Mouse (Mus musculus): ENCODE measurements at regions not wholly inside any gene's neighbourhood (a gene's known extent, or its start where the extent isn't known, plus 50 kb on each side); places are given as distances from the start of the nearest gene placed in this dataset.

DNA sequence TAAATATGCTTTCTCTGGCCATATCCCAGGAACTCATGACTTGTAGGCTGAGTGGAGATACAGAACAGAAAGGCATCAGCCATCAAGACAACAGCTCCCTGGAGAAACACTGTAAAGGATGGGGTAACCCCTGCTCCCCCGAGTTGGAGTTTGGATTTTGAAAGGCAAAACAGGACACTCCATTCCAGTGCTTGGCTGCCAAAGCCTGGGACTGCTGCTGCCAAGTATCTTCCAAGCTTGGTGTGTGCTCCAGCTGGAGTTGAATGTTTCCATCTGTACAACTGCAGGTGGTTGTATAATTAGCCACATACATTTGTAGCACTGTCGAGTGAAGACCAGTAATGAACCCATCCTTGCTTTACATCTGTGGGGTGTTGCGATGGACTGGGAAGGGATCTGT is 62.1 kb downstream of the 4933412E24Rik start:
- ATAC-seq: no peak

GRCm38 (mm10) chr15:59953857-59954256 is 62.6 kb downstream of the 4933412E24Rik start:
- ATAC-seq: no peak

- ATAC-seq: peak; percentile 82
These were observed 65.7 kb downstream of the 4933412E24Rik start for GRCm38 (mm10) chr15:59950617-59951216.

GRCm38 (mm10) chr15:59945208-59945607 is 71.2 kb downstream of the 4933412E24Rik start:
- no peak for ATAC-seq

- no peak for ATAC-seq
These were observed 79.9 kb downstream of the 4933412E24Rik start for GRCm38 (mm10) chr15:59936486-59936885.

DNA sequence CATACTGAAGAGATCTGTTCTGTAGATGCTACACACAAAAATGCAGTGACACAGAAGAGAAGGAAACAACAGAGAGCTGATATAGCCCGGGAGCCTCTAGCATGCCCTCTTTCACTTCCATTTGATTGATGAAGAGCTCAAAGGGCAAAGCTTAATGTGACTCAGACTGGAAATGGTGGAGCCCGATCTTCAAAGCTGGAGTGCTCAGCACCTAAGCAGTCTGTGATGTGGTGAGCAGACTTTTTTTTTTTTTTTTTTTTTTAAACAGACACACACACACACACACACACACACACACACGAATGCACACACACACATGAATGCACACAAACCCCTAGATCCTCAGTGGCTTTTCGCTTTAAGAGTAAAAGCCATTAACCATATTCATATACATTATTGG is 102.6 kb downstream of the 4933412E24Rik start:
- ATAC-seq: peak; percentile 95

- no peak for ATAC-seq
These were observed 108.1 kb downstream of the 4933412E24Rik start for GRCm38 (mm10) chr15:59908300-59908699.

DNA sequence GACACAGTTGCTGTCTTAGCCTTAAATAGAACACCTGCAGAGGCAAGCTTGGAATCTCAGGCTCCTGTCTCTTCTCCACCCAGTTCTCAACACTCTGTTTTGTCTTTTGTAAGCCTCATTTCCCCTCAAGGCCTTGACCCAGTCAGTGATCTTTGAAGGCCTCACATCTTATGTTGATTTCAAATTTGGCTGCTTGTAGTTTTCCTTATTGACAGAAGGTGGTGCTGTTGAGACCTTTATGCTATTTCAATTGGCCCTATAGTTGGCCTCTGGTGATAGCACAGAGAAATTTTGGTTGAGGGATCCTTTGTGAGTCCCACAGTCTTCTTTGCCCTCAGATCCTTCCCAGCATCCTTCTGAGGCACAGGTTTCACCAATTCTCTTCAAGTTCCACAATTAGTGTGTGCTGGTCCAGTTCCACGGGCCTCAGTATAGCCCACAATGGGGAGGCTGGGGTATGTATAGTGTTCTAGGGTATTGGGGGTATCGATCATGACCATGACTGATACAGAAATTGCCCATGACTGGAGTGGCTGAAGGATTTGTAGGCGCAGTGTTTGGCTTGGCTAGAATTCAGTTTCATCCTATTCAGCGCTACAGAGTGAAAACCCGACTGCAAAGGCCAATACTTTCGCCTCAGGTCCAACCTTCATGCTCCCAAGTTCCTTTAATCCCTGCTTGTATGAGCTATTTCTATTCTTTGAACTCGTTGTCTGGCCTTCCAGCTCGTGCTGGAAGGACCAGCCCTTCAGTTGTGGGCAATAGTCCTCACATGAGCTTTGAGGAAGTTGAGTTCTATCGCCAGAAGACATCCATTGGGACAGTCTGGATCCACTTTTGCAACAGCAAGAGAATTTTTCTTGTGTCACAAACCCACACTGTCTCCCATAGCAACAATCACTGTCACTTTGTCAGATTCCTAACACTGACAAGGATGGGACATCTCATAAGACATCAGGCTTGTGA is 110.3 kb downstream of the 4933412E24Rik start:
- no peak for ATAC-seq

DNA sequence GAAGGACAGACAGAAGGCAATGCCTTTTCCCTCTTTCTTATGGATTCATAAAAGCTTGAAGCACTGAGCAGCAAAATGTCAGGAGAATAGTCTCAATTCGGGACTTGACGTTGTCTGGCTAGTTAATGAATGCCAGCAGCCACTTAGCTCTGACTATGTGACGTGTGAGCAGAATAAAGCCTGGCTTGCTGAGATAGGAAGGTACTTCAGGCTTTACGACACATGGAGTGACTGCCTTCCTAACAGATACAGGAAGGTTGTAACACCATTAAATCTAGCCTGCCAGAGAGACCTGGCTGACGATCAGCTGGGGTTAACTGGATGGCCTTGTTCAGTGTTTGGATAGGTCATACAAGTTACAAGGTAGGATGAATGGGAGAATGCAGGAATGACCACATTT is 111.7 kb downstream of the 4933412E24Rik start:
- ATAC-seq: no peak

DNA sequence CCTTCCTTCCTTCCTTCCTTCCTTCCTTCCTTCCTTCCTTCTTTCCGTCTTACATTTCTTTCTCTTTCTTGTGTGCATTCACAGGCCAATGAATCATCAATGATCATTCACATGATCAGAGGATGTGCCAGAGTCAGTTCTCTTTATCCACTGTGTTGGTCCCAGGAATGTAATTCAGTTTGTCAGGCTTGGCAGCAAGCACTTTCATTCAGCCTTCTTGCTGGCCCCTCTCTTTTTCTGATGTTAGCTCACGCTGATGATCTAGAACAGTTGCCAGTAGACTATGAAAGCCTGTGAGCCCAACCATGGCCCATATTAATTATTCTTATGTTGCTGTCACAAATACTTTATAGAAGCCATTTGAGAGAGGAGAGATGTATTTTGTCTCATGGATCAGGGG is 127.4 kb downstream of the 4933412E24Rik start:
- ATAC-seq: no peak

- ATAC-seq: no peak
These were observed 128.3 kb downstream of the 4933412E24Rik start for GRCm38 (mm10) chr15:59888131-59888459.

- no peak for ATAC-seq
These were observed 128.9 kb downstream of the 4933412E24Rik start for GRCm38 (mm10) chr15:59887381-59888130.

DNA sequence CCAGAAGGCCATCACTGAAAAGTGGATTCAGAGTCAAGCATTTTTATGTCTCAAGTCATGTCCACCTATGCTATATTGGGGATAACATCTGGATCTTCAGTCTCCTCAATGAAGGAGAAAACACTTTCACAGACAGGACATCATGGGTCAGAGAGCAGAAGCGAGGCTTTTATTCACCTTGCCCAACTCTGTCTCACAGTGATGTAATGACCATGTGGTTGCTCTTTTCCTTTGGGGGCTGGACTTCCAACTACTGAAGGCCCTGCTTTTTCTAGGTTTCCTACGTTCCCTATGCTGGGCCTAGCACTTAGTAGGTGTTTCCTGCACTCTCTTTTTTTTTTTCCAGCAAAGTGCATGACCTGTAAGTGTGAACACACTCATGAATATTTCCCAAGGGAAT is 130.4 kb downstream of the 4933412E24Rik start:
- ATAC-seq: no peak

GRCm38 (mm10) chr15:59882444-59882843 is 134.0 kb downstream of the 4933412E24Rik start:
- no peak for ATAC-seq

DNA sequence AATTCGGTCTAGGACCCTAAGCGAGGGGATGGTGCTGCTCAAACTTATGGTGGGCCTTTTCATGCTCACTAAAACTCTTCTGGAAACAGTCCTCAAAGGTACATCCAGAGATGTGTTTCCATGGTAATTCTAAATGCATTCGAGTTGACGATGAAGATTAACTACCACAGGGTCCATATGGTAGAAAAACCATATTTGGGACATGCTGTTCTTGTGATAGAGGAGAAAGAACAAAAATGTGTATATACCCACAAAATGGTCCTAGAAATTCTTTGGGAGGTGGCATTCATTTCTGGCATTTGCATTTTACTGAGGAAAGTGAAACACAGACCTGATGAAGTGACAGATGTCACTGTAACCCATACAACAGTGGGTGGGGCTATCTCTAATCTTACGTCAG is 136.0 kb downstream of the 4933412E24Rik start:
- no peak for ATAC-seq

DNA sequence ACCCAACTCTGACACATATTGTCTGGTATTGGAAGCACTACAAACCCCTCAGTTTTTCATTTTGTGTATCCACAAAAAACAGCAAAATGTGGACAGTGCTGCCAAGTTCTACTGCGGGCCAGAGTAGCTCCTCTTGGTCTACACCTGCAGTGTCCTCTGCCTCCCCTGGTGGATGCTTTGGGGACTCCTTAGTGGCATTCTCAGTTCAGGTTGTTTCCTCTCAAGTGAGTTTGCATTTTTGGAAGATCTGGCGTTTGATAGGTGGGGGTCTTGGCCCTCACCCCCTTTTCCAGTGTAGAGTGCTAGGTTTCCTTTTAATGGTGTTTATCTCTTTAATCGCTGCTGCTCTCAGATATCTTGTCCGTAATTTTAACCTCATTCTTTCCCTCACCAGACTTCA is 137.1 kb downstream of the 4933412E24Rik start:
- ATAC-seq: no peak

- no peak for ATAC-seq
These were observed 140.1 kb downstream of the 4933412E24Rik start for GRCm38 (mm10) chr15:59876279-59876742.

GRCm38 (mm10) chr15:59866701-59867100 is 149.7 kb downstream of the 4933412E24Rik start:
- no peak for ATAC-seq

DNA sequence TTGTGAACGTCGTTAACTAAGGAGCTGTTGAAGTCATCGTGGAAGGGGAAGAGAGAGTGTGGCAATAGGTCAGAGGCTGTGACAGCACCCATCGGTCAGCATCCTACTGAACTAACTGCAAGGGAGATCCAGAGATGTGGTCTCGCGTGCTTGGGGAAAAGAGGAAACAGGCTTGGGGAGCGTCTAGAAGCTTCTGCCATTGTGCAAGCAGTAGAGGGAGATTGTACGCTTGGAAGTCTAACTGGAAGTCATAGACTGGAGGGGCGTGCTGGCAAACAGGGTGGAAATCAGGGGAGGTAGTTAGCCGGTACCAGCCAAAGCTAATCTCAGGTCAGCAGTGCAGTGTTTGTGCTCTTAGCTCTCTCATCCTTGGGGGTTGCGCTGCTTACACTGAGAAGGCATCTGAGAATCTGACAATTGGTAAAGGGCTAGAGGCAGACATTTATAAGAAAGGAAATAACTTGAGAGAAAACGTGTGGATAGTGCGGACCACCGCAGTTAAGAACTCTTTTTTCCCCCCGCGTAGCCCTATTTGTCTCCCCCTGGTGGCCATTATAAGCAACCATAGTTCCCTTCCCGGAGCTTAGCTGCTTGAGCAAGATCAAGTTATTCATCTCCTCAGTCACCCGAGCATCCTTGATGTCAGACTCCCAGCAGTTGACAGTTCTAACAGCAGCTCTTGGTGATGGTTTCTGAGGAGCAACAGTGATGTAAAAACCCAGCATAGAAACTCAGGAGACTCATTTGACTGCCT is 151.5 kb downstream of the 4933412E24Rik start:
- ATAC-seq: no peak

GRCm38 (mm10) chr15:59852271-59853000 is 164.0 kb downstream of the 4933412E24Rik start:
- no peak for ATAC-seq

DNA sequence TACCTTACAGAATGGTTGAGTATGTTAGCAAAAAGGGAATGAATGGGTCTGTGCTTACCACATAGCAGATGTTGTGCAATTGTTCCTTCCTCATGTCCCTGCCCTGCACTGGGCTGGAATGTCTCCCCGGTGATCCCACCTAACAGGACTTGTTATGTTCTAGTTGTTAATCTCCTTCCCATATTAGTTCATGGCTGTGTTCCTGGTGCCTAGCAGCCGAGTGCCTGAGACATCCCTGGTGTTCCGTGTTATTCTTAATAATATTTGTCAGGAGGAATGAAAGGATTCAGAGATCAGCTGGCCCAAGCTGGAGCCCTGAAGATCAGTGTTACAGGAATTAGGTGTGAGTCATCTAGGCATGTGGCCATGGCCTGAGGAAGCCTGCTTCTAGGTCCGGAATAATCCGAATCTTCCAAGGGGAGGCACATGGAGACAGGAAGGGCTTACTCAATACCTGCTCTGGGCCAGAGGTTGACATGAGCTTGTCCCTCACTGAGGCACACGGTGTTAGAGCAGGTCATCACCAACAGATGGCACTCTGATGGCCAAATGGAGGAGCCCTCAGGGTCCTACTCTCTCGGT is 171.2 kb downstream of the 4933412E24Rik start:
- no peak for ATAC-seq

Measured in activated CD4-positive, CD25-positive, alpha-beta regulatory T cell, adult 4 months (primary cell).